Mouse (Mus musculus): ENCODE data around the gene 1500009C09Rik. TPM values are rescaled to one million over a fixed set of nuclear protein-coding genes. Genes with fewer than 3 reads are reported as not detected.

1500009C09Rik gene
- polyA plus RNA-seq (2014; fragmentation: Nextera tagmentation; extraction: Ambion mirVana): 6.5 and 13.3 TPM in 2 replicates

DNA sequence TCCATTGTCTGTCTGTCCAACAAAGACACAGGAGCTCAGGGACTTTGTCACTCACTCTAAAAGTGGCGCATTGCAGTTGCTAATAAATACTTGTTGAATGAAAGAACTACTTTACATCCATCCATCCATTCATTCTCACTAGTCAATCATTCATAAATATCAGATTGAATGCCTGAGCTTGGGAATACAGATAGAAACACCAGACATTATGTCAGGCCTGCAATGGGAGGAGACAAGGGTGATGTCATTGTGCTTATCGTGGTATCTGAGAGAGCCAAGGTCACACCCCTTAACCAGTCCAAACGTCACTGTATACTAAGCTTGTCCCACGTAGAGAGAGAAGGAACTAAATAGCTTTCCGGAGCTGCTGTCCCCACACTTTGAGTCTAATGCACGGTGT, at the start of gene 1500009C09Rik:
TSS of gene 1500009C09Rik (plus strand) at position 301 of the 400 bp plus-strand sequence.
- peaks cover 13% of the 10 kb centered on the region for H3K4me1 ChIP-seq (ENCODE audit: control insufficient read depth, insufficient read depth, low read length)
- H3K9ac ChIP-seq (replicated peaks; ENCODE audit: low read depth, low read length): no peak within 1 kb of the TSS
- H3K36me3 ChIP-seq (ENCODE audit: control insufficient read depth, insufficient read depth, low read length): no peaks in the 10 kb centered on the region
- ATAC-seq (ENCODE audit: low read depth): no peak
- no peaks in the 10 kb centered on the region for H3K27me3 ChIP-seq (ENCODE audit: control insufficient read depth, insufficient read depth, low read length)
- WGBS: 93% methylated on average over 6 of the region's 6 CpGs
- H3K27ac ChIP-seq (ENCODE audit: low read depth, low read length): no peak within 1 kb of the TSS
- no peak within 1 kb of the TSS for H3K4me3 ChIP-seq (ENCODE audit: low read depth, low read length)
- H3K4me2 ChIP-seq (ENCODE audit: low read depth, low read length): no peak within 1 kb of the TSS
- no peaks in the 10 kb centered on the region for H3K9me3 ChIP-seq (ENCODE audit: control insufficient read depth, low read length)

GRCm38 (mm10) chr15:82203090-82203489, 49.1 kb upstream of the 1500009C09Rik start:
- no peak overlapping the region for H3K27ac ChIP-seq (ENCODE audit: low read depth, low read length)
- WGBS: 97% methylated on average over 10 of the region's 10 CpGs
- ATAC-seq (ENCODE audit: low read depth): no peak
- H3K4me3 ChIP-seq (ENCODE audit: low read depth, low read length): no peak overlapping the region
- H3K4me1 ChIP-seq (ENCODE audit: control insufficient read depth, insufficient read depth, low read length): peaks cover 16% of the 10 kb centered on the region
- peaks cover 58% of the 10 kb centered on the region for H3K36me3 ChIP-seq (ENCODE audit: control insufficient read depth, insufficient read depth, low read length)
- H3K27me3 ChIP-seq (ENCODE audit: control insufficient read depth, insufficient read depth, low read length): peaks cover 16% of the 10 kb centered on the region
- no peaks in the 10 kb centered on the region for H3K9me3 ChIP-seq (ENCODE audit: control insufficient read depth, low read length)
- no peak overlapping the region for H3K4me2 ChIP-seq (ENCODE audit: low read depth, low read length)
- H3K9ac ChIP-seq (replicated peaks; ENCODE audit: low read depth, low read length): no peak overlapping the region

DNA sequence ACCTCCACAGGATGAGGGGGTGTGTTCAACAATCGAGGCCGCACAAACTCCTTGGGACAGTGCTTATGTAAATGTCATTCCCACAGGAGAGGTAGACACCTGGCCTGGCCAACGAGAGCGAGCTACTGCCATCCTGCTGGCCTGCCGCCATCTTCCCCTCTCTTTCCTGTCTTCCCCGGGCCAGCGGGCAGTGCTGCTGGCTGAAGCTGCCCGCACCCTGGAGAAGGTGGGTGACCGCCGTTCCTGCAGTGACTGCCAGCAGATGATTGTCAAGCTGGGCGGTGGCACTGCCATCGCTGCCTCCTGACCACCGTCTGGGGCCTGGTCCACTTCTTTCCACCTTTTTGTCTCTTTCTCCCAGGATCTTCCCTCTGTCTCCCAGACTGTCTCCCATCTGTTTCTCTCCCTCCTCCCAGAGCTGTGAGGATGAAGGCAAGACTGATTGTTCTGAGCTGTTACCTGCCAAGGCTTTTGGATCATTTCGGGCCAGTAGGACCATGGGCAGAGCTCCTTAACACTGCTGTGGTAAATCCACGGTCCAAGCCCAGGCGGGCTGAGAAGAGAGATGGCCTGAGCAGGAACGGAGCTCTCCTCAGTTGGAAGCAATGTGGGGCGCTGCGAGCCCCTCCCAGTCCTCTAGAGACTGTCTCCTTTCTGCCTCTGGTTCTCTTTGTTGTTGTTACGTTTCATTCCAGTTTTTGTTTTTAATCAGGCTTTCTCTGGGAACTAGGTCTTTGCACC, 48.4 kb upstream of the 1500009C09Rik start:
- Histone ChIP-seq H3K27ac (ENCODE audit: low read depth, low read length) (no peak overlapping the region), H3K9ac (replicated peaks; ENCODE audit: low read depth, low read length) (no peak overlapping the region), H3K36me3 (ENCODE audit: control insufficient read depth, insufficient read depth, low read length) (peaks cover 51% of the 10 kb centered on the region), H3K4me1 (ENCODE audit: control insufficient read depth, insufficient read depth, low read length) (peaks cover 16% of the 10 kb centered on the region), H3K9me3 (ENCODE audit: control insufficient read depth, low read length) (no peaks in the 10 kb centered on the region), H3K27me3 (ENCODE audit: control insufficient read depth, insufficient read depth, low read length) (peaks cover 22% of the 10 kb centered on the region), H3K4me2 (ENCODE audit: low read depth, low read length) (no peak overlapping the region), H3K4me3 (ENCODE audit: low read depth, low read length) (no peak overlapping the region)
- ATAC-seq (ENCODE audit: low read depth): no peak
- WGBS: 79% methylated on average over 20 of the region's 20 CpGs

DNA sequence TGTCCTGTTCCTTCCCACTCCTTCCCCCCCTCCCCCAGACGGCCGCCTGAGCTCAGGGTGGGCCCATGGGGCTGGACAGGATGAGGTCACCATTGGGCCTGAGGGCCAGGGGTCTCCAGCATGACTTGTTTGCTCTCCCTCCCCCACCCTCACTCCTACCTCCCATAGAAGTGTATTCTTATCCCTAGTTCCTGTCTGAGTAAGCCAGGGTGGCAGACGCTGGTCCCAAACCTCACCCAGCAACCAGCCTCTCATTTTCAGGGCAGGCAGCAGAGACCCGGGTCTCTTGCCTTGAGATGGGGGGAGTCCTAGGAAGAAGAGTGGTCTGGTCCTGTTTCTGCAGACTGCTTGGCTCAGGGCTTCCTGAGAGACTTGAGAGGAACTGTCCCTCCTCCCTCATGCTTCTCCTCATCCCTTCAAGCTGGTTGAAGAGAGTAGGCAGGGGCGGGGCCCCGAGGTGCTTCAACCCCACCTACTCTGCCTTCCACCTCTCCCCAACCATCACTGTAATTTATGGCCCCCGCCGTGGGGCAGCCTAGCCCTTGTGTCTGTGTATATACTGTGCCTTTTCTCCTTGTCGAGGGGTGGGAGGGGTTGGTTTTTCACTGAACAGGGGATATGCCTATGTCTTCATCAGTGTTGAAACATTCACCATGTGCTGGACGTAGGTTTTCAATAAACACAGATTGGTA, 47.4 kb upstream of the 1500009C09Rik start:
- H3K27ac ChIP-seq (ENCODE audit: low read depth, low read length): no peak overlapping the region
- ATAC-seq (ENCODE audit: low read depth): no peak
- peaks cover 16% of the 10 kb centered on the region for H3K4me1 ChIP-seq (ENCODE audit: control insufficient read depth, insufficient read depth, low read length)
- H3K36me3 ChIP-seq (ENCODE audit: control insufficient read depth, insufficient read depth, low read length): peaks cover 42% of the 10 kb centered on the region
- no peaks in the 10 kb centered on the region for H3K9me3 ChIP-seq (ENCODE audit: control insufficient read depth, low read length)
- H3K4me2 ChIP-seq (ENCODE audit: low read depth, low read length): no peak overlapping the region
- peaks cover 30% of the 10 kb centered on the region for H3K27me3 ChIP-seq (ENCODE audit: control insufficient read depth, insufficient read depth, low read length)
- H3K9ac ChIP-seq (replicated peaks; ENCODE audit: low read depth, low read length): no peak overlapping the region
- H3K4me3 ChIP-seq (ENCODE audit: low read depth, low read length): no peak overlapping the region
- 59% methylated on average over 10 of the region's 10 CpGs for WGBS

- peak; percentile 74 for ATAC-seq (ENCODE audit: low read depth)
- Histone ChIP-seq H3K27ac (ENCODE audit: low read depth, low read length) (no peak overlapping the region), H3K4me1 (ENCODE audit: control insufficient read depth, insufficient read depth, low read length) (peaks cover 16% of the 10 kb centered on the region), H3K27me3 (ENCODE audit: control insufficient read depth, insufficient read depth, low read length) (peaks cover 44% of the 10 kb centered on the region), H3K9me3 (ENCODE audit: control insufficient read depth, low read length) (no peaks in the 10 kb centered on the region), H3K9ac (replicated peaks; ENCODE audit: low read depth, low read length) (no peak overlapping the region), H3K4me3 (ENCODE audit: low read depth, low read length) (no peak overlapping the region), H3K4me2 (ENCODE audit: low read depth, low read length) (no peak overlapping the region), H3K36me3 (ENCODE audit: control insufficient read depth, insufficient read depth, low read length) (peaks cover 28% of the 10 kb centered on the region)
- WGBS: 58% methylated on average over 9 of the region's 9 CpGs
Measured at GRCm38 (mm10) chr15:82206365-82207104, 45.7 kb upstream of the 1500009C09Rik start.

DNA sequence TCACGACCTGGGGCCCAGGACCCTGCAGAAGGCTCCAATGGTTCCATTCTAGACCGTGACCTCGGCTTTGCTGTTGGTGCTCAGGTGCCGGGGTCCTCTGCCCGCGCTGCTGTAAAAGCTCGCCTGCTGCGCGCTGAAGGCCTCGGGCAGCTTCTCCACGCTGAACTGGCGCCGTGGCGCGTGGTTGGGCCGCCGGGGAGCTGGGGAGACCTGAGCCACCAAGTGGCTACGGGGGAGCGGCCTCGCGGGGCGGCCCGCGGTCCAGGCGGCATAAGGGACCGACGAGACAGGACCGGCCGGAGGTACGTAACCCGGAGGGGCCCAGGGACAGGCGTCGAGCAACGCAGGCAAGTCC, 45.1 kb upstream of the 1500009C09Rik start:
- H3K27me3 ChIP-seq (ENCODE audit: control insufficient read depth, insufficient read depth, low read length): peaks cover 49% of the 10 kb centered on the region
- no peak overlapping the region for H3K9ac ChIP-seq (replicated peaks; ENCODE audit: low read depth, low read length)
- no peak overlapping the region for H3K4me3 ChIP-seq (ENCODE audit: low read depth, low read length)
- H3K4me2 ChIP-seq (ENCODE audit: low read depth, low read length): no peak overlapping the region
- H3K36me3 ChIP-seq (ENCODE audit: control insufficient read depth, insufficient read depth, low read length): peaks cover 27% of the 10 kb centered on the region
- no peak overlapping the region for H3K27ac ChIP-seq (ENCODE audit: low read depth, low read length)
- peaks cover 22% of the 10 kb centered on the region for H3K4me1 ChIP-seq (ENCODE audit: control insufficient read depth, insufficient read depth, low read length)
- ATAC-seq (ENCODE audit: low read depth): no peak
- 12% methylated on average over 34 of the region's 34 CpGs for WGBS
- no peaks in the 10 kb centered on the region for H3K9me3 ChIP-seq (ENCODE audit: control insufficient read depth, low read length)

DNA sequence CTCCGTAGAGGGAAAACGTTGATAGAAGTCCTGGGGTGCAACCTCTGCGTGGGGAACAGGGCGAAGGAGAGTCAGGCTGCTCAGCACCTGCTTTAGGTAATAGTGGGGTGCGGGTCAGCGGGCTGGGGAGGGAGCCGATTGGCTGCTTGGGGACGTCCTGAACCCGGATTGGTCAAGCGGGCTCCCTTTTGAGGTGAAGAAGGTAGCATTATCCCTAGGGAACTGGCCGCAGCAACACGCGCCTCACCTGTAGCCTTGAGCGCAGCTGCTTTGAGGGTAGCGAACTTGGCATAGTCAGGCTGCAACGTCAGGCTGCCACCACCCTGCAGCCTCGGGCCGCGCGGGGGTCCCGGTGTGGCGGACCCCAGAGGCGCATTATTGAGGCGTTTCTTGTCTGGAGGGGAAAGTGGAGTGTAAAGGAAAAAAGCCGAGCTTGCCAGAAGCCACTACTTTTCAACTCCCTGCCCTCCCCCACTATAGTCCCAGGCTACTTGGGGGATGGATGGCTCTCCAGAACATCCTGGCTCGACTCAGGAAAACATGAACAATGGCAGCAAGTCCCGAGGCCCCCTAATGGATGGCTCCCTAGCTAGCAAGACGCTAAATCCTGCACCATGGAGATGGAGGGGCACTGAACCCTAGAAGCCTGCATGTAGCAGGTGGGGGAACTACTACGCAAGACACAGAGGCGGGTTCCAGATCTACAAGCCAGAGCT, 44.5 kb upstream of the 1500009C09Rik start:
- Histone ChIP-seq H3K4me1 (ENCODE audit: control insufficient read depth, insufficient read depth, low read length) (peaks cover 28% of the 10 kb centered on the region), H3K4me3 (ENCODE audit: low read depth, low read length) (no peak overlapping the region), H3K9me3 (ENCODE audit: control insufficient read depth, low read length) (no peaks in the 10 kb centered on the region), H3K9ac (replicated peaks; ENCODE audit: low read depth, low read length) (no peak overlapping the region), H3K27ac (ENCODE audit: low read depth, low read length) (no peak overlapping the region), H3K27me3 (ENCODE audit: control insufficient read depth, insufficient read depth, low read length) (peaks cover 55% of the 10 kb centered on the region), H3K4me2 (ENCODE audit: low read depth, low read length) (no peak overlapping the region), H3K36me3 (ENCODE audit: control insufficient read depth, insufficient read depth, low read length) (peaks cover 23% of the 10 kb centered on the region)
- WGBS: 15% methylated on average over 30 of the region's 30 CpGs
- no peak for ATAC-seq (ENCODE audit: low read depth)

GRCm38 (mm10) chr15:82208307-82208706, 43.9 kb upstream of the 1500009C09Rik start:
- WGBS: 87% methylated on average over 8 of the region's 8 CpGs
- Histone ChIP-seq H3K27me3 (ENCODE audit: control insufficient read depth, insufficient read depth, low read length) (peaks cover 61% of the 10 kb centered on the region), H3K9me3 (ENCODE audit: control insufficient read depth, low read length) (no peaks in the 10 kb centered on the region), H3K9ac (replicated peaks; ENCODE audit: low read depth, low read length) (no peak overlapping the region), H3K27ac (ENCODE audit: low read depth, low read length) (no peak overlapping the region), H3K36me3 (ENCODE audit: control insufficient read depth, insufficient read depth, low read length) (peaks cover 17% of the 10 kb centered on the region), H3K4me1 (ENCODE audit: control insufficient read depth, insufficient read depth, low read length) (peaks cover 29% of the 10 kb centered on the region), H3K4me3 (ENCODE audit: low read depth, low read length) (no peak overlapping the region), H3K4me2 (ENCODE audit: low read depth, low read length) (no peak overlapping the region)
- ATAC-seq (ENCODE audit: low read depth): no peak
